Mouse (Mus musculus) right cerebral cortex, adult 18-20 months (tissue): ENCODE data around the gene Ntpcr.

Experiments used
- DNase-seq: peaks from one replicate; pipeline ENCODE4 v3.0.0; 2022; ENCODE audit warnings: mixed read lengths

The Ntpcr gene

GRCm38 (mm10) chr8:125729746-125730145 lies at the start of gene Ntpcr:
Gene Ntpcr (plus strand): TSS chr8:125729963.
- no peak for DNase-seq

- no peak for DNase-seq
Measured at GRCm38 (mm10) chr8:125680851-125681408, 48.8 kb upstream of the Ntpcr start.

DNA sequence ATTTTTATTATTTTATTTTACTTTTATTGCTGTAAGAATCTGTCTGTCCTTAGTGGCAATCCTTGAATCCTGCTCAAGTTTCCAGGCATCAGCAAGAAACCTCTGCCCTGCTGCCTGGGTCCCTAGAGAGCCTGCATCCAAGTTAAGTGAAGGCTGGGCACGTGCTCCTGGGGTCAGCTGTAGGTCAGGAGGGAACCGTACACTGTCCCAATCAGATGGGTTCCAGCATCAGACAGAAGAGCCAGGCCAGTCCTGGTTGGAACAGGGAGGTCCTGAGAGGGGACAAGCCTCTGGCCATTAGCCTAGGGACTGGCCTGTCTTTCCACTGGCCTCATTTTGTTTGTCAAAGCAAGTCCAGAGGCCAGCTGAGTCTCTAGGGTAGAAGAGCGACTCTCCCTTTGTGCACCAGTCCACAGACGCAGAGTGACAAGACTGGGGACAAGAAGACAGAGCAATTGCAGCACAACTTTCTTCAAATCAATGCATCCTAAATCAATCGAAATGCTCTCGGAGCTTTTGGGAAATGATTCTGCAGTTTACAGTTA lies 44.5 kb upstream of the Ntpcr start:
- DNase-seq: no peak

GRCm38 (mm10) chr8:125686221-125686865 lies 43.4 kb upstream of the Ntpcr start:
- no peak for DNase-seq

DNA sequence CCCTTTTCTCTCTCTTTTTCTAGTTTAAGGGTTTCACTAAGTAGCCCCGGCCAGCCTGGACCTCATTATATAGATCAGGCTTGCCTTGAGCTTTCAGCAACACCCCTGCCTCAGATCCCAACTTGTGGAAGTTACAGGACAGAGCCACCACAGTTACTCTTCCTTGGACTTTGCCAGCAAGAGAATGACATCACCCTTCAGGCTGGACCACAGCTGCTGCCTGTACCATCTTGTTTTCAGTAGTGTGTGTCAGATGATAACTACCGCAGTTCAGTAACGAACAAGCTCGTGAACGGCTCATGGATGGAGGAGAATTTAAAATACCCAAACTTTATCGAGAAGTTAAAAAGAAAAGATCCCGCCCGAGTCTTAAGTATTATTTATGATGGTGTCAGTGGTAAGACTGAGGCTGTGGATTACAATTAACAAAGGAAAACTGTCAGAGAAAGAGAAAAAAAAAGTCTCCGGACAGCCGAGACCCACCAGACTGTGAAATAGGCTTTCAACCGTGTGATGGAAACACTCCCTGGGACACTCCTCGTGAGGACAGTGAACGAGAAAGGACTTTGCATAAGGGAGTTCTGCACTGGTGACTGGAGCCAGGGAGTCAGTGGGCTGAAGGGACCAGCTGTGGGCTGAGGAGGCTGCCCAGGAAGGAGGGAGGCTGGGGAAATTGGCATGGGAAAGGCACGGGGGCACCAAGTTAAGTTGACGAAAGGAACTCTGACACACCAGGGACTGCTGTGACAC lies 39.4 kb upstream of the Ntpcr start:
- no peak for DNase-seq

DNA sequence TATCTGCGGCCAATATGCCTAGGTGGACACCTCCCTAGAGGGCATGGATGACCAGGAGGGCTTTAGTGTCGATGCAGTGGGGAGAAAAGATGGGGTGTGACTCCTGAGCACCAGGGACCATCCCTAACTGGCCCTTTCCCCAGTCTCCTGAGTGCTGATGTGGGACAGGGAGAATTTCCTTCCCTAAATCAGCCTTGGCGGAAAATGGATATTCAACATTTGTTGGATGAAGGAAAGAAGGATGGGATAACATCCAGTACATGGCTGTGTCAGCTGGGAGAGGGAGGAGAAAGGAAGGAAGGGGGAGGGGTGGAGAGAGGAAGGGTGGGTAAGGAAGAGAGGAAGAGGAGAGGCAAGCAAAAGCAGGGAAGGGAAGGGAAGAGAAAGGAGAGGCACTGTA lies 38.8 kb upstream of the Ntpcr start:
- no peak for DNase-seq

DNA sequence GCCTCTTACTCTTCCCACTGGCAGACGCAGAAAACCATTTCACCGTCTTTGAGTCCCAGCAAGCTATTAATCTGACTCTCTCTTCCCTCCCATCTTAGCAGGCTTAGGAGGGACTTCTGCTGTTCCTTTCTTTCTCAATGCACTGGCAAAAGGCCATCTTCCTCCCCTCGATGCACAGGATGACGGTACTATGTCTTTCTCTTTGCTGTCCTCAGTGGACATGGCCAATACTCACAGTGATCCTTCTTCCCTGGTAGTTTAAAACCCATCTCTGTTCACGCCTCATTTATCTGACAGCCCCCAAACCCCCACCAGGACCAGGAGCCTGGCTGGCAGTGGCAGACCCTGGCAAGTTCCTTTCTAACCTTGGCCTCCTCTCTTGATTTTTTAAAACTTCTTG lies 37.3 kb upstream of the Ntpcr start:
- no peak for DNase-seq

- no peak for DNase-seq
Measured at GRCm38 (mm10) chr8:125693197-125693596, 36.6 kb upstream of the Ntpcr start.

- DNase-seq: no peak
Measured at GRCm38 (mm10) chr8:125695951-125696350, 33.8 kb upstream of the Ntpcr start.

- no peak for DNase-seq
Measured at GRCm38 (mm10) chr8:125699391-125700025, 30.3 kb upstream of the Ntpcr start.

DNA sequence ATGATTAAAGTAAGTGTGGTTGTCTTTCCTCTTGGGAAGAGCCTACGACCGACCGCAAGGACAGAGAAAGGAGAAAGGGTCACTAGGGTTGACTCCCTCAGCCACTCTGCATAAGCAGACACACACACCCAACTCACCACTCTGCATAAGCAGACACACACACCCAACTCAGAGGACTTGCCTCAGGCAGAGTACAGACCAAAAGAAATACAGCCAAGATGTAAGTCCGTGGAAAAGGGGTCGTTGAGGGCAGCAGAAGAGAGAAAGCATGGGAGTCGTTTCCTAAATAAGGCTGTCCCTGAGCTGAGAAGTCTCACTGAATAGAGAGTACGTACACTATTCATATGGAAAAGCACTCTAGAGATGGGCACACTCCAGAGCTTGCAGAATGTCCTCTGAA lies 29.4 kb upstream of the Ntpcr start:
- no peak for DNase-seq

DNA sequence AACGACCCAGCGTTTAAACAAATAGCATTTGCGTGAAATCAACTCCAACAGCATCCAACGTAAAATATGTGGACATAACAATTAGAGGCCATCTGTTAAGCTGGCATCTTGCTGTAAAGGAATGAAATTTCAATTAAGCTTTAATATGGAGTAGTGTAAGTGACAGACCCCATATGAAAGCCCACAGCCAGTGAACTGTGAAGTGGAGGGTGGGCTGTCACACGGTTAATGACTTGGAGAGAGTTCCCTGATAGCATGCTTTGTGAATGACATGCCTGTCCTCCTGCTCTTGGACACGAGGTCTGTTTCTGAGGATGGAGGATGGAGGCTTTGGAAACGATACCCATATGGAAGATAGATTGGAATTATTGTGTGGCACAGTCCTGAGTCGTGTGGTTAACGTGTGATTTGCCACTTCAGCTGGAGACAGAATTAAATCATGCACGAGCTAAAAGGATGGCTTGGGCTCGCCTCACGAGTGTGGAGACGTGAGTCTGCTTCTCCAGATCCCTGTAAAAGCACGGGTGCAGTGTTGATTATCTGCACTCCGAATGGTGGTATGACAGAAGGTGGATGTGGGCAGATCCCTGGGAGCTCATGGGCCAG lies 26.8 kb upstream of the Ntpcr start:
- no peak for DNase-seq

DNA sequence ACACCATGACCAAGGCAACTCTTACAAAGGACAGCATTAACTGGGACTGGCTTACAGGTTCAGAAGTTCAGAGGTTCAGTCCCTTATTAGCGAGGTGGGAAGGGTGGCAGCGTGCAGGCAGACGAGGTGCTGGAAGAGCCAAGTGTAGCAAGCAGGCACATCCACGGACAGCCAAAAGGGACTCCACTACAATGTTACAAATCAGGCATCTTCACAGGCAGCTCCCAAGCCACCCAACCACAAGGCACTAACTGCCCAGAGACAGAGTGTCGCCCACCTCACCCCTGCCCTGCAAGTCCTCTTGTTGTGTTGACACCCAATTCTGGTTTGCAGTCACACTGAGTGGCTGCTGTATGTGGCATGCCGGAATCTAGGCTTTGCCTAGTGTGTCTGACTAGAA lies 25.3 kb upstream of the Ntpcr start:
- no peak for DNase-seq

GRCm38 (mm10) chr8:125705816-125706215 lies 23.9 kb upstream of the Ntpcr start:
- DNase-seq: no peak

DNA sequence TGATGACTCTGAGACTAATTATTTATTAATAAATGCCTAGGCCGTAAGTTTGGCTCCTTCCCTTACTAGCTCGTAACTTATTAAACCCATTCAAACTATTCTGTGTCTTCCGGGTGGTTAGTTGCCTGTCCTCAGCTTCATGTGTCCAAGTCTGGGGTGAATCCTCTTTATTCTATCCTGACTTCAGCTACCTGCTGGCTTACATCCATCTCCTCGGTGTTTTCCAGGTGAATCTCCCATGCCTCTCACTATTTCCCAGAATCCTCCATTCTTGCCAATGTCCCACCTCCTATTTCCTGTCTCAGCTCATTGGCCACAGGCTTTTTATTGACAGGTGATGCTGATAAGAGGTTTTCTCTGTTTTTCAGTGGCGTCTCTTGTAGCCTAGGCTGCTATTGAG lies 20.6 kb upstream of the Ntpcr start:
- no peak for DNase-seq

DNA sequence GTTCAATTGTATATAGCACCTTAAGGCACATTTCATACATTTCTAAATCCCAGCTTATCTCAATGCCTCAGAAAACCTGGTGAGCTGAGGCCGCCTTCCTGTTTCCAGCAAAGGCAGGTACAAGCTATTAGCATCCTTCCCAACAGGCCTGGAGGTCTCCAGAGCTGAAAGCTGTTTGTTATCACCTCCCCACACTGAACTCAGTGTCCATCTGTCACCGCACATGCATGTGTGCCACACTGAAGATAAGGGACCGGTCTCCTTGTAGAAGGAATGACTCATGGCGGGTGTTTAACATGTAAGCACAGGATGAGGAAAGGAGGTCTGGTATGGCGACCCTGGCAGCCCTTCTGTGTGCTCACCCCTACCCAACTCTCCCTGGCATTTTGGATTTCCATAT lies 18.2 kb upstream of the Ntpcr start:
- DNase-seq: no peak

- no peak for DNase-seq
Measured at GRCm38 (mm10) chr8:125716211-125716610, 13.6 kb upstream of the Ntpcr start.

DNA sequence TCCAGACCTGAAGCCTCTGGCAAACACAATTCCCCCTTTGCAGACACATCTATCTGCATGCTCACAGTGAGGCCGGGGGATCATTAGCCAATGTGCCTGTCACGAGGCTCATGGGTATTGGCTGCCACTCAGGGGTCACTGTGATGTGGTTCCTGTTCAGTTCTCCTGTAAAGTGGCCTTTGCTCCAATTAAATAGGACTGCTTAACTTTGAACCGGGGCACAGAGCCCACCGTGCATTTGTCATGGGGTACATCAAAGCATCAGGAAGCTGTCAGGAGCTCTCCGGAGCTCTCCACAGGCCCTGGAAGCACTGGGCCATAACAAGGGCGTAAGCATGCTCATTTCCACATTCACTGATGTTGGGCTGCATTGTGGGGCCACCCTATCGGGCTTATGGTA lies 13.2 kb upstream of the Ntpcr start:
- no peak for DNase-seq

DNA sequence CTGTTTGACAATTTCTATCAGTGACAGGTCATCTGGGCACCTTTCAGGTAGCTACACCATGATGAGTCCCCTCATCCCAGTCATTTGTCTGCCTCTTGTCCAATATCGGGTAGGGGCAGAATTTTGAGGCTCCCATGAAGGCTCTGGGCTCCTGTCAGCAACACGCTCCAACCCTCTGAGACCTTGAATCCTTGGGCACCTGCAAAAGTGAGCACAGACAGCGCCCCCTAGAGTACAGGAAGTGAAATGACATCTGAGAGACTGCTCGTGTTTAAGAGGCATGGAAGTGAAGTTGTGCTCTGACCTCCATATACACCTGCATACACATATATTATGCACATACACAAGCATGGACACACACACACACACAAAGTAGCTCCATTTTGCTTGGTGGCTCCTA lies 10.8 kb upstream of the Ntpcr start:
- no peak for DNase-seq

GRCm38 (mm10) chr8:125722675-125723074 lies 7.1 kb upstream of the Ntpcr start:
- DNase-seq: no peak

- no peak for DNase-seq
Measured at GRCm38 (mm10) chr8:125723437-125723836, 6.3 kb upstream of the Ntpcr start.

- no peak for DNase-seq
Measured at GRCm38 (mm10) chr8:125725037-125725820, 4.5 kb upstream of the Ntpcr start.
